Mouse (Mus musculus) urinary bladder, postnatal 36 days (tissue): ENCODE measurements around the gene Usp22.
"Not testable (repeated sequence)": the region's sequence is repeated elsewhere in the genome, so short reads cannot be mapped to it uniquely, and the experiment has no call there.

Experiments used
- DNase-seq, 2 experiments: peaks; one replicate each; pipeline ENCODE4 v3.0.0; 2022; ENCODE audit warnings: low spot score in 2 of 2, mixed read lengths in 1 of 2

Usp22 gene

DNA sequence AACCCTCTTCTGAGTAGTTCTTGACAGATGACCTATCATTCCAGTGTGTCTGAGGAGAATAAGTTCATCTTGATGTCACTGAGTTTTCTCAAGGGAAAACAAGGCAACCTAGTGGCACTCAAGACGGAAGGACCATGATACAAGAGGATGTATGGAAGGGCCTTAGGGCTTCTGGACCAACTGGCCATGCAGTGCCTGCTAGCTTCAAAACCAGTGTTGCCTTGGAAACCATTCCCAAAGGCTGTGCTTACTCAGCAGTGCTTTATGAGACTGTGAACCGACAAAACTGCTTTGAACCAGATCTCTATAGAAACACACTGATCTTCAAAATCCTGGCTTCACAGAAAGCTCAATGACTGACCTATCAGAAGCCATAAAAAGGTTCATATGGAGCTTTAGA, 15.9 kb upstream of the Usp22 start:
- no peak for DNase-seq

DNA sequence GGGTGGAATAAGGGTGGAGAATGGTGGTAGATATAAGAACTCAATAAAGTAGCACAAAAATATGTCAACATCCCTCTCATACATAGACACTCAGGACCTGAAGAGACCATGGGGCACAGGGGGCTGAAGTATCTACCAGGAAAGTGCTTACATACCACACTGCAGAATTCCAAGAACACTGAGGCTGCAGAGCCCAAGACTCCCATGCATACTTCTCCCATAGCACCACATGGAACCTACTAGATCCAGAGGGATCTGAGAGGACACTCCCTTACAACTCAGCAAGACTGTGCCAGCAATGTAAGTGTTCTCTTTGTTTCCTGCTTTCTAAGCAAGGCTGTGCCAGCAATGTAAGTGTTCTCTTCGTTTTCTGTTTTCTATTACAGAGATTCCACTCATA, 9.0 kb upstream of the Usp22 start:
- DNase-seq, result no peak

- no peak for DNase-seq
Measured at GRCm38 (mm10) chr11:61181624-61182023, 6.8 kb upstream of the Usp22 start.

- no peak for DNase-seq
Measured at GRCm38 (mm10) chr11:61180361-61180760, 5.5 kb upstream of the Usp22 start.

DNA sequence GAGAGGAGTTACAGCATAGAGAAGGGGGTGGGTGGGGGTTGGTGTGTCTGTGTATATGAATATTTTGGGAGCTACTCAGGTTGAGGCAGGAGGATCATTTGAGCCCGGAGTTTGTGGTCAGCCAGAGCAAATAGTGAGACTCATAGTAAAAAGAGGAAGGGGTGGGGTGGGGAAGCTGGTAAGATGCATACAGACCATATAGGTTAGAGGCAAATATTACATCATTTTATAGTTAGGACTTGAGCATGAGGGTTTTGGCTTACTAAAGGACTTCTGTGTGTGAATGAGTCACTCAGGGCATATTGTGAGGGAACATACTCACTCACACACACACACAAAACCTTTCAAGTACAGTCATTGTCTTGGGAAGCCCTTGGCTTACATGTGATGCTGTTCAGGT, 1.5 kb upstream of the Usp22 start:
- DNase-seq, result no peak

- DNase-seq, result no peak
Measured at GRCm38 (mm10) chr11:61175778-61176177, 923 bp upstream of the Usp22 start.

DNA sequence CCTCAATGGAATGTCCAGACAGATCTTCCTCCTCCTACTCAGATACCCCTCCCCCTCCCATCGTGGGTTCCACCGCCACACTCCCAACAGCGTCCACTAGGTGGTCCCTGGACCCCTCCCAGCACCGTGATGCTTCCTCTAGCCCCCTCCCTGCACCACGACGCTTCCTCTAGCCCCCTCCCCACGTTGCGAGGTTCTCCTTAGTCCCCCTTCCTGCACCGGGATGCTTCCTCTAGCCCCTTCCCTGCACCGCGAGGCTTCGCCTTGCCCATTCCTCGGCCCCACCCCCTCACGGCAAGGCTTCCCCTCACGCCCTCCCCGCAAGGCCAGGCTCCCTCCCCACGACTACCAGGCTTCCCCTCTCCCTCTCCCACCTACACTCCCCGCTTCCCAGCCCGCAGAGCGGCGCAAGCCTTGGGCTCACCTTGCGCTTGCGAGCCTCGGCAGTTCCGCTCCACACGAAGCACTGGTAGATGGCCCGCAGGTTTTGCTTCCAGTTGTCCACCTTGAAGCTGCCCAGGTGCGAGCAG, 499 bp downstream of the Usp22 start:
- no peak for DNase-seq

DNA sequence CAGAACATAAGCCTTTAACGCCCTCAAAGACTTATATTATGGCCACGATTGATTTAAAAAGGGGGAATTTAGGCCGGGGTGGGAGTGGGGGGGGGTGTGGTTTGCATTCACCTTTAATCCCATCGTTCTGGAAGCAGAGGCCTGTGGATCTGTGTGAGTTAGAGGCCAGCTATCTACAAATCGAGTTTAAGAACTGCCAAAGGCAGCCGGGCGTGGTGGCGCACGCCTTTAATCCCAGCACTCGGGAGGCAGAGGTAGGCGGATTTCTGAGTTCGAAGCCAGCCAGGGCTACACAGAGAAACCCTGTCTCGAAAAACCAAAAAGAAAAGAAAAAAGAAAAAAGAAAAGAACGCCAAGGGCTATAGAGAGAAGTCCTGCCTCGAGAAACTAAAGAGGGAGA, 1.4 kb downstream of the Usp22 start:
- not testable (repeated sequence) for DNase-seq

DNA sequence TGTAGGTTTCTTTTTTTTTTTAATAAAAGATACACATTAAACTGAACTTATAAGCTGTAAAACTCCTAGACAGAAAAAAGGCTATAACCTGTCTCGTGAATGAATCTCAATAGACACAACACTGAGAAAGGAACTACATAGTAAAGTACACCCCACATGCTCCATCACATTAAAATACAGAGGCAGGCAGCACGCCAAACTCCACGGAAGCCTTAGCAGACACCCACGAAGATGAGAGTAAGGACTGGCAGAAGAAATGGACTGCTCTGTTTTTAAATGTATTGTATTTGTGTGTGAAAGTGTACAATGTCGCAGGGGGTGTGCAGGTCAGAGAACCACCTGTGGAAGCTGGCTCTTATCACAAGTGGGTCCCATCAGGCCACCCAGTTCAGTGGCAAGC, 4.7 kb downstream of the Usp22 start:
- no peak for DNase-seq

DNA sequence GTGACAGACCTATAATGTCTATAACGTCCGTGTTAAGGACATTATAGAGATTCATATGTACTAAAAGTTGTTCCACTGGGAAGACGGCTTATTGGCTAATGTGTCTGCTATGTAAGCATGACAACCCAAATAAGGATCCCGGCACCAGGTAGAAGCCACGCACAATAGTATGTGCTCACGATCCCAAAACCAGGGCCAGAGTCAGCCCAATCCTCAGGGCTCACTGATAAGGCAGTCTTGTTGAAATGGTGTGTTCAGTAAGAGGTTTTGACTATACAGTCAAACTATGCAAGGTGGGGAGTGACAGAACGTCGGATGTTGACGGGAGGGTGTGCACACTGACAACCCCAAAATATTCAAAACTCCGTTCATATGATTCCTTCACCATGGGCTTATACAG, 10.0 kb downstream of the Usp22 start:
- no peak for DNase-seq

- no peak for DNase-seq
Measured at GRCm38 (mm10) chr11:61164366-61164765, 10.5 kb downstream of the Usp22 start.

DNA sequence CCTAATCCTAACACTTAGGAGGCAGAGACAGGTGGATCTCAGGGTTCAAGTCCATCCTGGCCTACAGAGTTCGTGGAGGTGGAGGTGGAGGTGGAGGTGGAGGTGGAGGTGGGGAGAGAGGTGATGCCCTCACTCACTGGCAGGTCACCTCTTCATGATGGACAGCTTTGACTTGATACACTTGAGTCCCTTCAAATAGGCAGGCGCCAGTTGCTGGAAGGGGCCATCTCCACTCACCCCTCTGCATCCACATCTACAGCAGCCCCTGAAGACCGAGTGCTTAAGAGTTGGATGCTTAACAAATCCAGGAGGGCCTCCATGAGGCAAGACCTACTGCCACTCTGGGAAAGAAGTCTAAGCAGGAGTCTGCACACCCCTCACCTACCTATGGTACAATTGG, 11.5 kb downstream of the Usp22 start:
- no peak for DNase-seq

- no peak for DNase-seq
Measured at GRCm38 (mm10) chr11:61162776-61163175, 12.1 kb downstream of the Usp22 start.

DNA sequence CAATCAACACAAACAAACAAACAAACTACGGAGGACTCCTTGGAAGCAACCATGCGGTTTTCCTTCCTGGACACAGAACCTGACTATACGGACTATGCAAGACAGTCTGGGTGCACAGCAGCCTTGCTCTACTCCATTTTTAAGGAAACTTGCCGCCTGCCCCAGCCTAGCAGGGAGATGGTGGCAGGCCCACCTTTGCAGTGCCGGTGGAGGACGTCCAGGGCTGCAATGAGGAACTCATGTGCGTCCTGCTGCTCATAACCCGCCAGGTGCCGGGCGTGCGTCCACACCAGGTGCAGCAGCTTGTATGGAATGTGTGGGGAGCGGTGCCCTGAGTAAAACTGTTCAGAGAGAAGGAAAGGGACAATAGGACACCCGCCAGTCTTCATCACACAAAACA, 13.7 kb downstream of the Usp22 start:
- no peak for DNase-seq

DNA sequence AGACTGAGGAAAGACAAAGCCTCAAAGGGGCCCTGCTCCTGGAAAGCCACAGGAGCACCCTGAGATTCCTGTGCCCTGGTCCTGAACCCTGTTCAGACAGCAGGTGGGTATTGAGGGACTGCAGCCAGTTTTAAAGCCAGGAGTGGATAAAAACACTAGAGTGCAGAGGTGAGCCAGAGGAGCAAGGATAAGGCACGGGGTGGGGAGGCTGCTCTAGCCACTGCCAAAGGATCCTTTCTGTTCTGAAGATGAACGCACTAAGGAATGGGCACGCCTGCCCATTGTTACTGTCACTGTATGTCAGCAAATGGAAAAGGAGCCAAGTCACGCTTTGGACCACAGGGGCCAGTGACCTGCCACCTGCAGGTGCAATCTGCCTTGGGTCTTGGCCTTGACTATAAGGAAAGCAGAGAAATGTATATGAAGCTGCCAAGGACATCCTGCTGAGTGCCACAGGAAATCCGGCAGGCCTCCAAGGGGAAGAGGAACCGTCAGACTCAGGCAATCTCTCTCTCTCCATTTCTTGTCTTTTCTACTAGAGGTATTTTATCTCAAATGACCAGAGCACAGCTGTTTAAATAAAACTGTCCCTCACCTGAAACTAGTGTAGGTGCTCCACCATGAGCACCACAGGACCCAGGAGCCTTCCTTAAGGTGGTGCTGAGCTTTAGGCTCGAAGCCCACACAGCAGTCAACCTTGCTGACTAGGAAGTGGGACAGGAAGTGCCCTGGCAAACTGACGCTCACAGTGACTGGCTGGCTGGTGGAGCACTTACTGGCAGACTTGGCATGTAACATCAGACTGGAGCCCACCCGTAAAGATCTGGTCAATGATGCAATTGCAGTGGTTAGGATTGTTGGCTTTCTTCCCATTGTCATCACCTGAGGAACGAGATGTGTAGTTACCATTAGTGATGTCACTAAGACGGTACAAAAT, 14.8 kb downstream of the Usp22 start:
- DNase-seq, result no peak

GRCm38 (mm10) chr11:61158141-61158540, 16.7 kb downstream of the Usp22 start:
- DNase-seq, result no peak

DNA sequence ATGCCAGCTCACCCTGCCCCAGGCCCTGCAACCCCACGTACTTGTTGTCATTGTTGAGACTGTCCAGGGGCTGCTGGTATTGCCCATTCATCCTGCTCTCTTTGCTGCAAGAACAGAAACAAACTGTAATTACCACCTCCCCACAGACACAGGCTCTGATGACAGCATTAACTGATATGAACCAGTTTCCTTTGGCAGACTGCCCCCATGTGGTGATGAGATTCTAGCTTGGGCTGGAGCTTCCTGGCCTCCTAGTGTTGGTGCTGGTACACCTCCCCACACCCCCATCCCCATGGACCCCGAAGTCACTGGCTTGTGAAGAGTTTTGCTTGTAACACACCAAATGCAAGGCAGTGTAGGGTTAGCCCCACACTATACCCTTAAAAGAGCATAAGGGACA, 19.1 kb downstream of the Usp22 start:
- no peak for DNase-seq

GRCm38 (mm10) chr11:61150233-61151001, 24.4 kb downstream of the Usp22 start:
- no peak for DNase-seq

GRCm38 (mm10) chr11:61147300-61147683, 27.6 kb downstream of the Usp22 start:
- DNase-seq, result no peak

DNA sequence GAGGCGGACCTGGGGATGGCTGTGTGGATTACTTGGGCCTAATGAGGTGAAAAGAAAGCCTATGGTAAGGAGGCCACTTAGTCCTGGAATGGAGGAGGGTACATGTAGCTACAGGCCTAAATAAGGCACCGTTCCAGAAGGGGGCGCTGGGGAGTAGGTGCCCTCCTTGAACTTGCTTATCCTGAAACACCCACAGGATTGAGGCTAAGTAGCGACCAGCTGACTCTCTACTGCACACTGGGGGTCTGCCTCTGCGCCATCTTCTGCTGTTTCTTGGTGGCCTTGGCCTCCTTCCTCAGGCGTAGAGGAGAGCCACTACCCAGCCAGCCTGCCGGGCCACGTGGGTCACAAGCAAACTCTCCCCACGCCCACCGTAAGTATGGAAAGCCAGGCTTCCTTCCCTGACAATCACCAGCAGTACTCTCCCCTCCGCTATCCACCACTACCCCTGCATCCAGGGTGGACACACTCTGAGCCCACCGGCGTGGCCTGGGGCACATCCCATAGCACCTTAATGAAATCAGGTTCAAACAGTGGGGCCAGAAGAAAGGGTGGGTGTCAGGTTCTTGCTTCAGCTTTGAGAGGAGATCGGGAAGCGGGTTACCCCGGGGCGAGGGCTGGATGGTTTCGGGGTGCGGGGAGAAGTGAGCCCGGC, 28.1 kb downstream of the Usp22 start:
- peak in 1 of 2 experiments; percentile 19 for DNase-seq

GRCm38 (mm10) chr11:61145551-61145950, 29.3 kb downstream of the Usp22 start:
- no peak for DNase-seq
